Mouse (Mus musculus) hindbrain, embryonic 16.5 days (tissue): ENCODE data around the gene Mgrn1. TPM values are rescaled to one million over a fixed set of nuclear protein-coding genes. Genes with fewer than 3 reads are reported as not detected.

Experiments
- ATAC-seq: fragments of 200-750 bp; cut with Nextera tagmentation; 2 replicates; pipeline ENCODE4 v1.8.0; 2017; ENCODE audit warnings: moderate TSS enrichment, moderate library complexity
- H3K27ac ChIP-seq: fragments of 300-500 bp; sonication (generic); 2 replicates; pipeline ENCODE4 v1.5.1; 2014; ENCODE audit warnings: low read depth, mild to moderate bottlenecking, control low read depth, low read length, moderate library complexity
- H3K27me3 ChIP-seq: fragments of 300-500 bp; sonication (generic); replicated peaks from 2 replicates; pipeline ENCODE4 v1.6.1; 2014; ENCODE audit warnings: low read length; ENCODE audit not compliant: control insufficient read depth, insufficient read depth
- H3K36me3 ChIP-seq: fragments of 300-500 bp; sonication (generic); 2 replicates; pipeline ENCODE4 v1.6.1; 2014; ENCODE audit warnings: mild to moderate bottlenecking, low read length, moderate library complexity, mixed read lengths; ENCODE audit not compliant: control insufficient read depth, insufficient read depth
- H3K4me1 ChIP-seq: fragments of 300-500 bp; sonication (generic); 2 replicates; pipeline ENCODE4 v1.6.1; 2014; ENCODE audit warnings: low read depth, low read length; ENCODE audit not compliant: control insufficient read depth, insufficient read depth
- H3K4me2 ChIP-seq: fragments of 300-500 bp; sonication (generic); 2 replicates; pipeline ENCODE4 v1.6.1; 2014; ENCODE audit warnings: mild to moderate bottlenecking, low read length, control low read depth, moderate library complexity
- H3K4me3 ChIP-seq: fragments of 300-500 bp; sonication (generic); 2 replicates; pipeline ENCODE4 v1.5.1; 2014; ENCODE audit warnings: mild to moderate bottlenecking, low read length, control low read depth, moderate library complexity
- H3K9ac ChIP-seq: fragments of 300-500 bp; sonication (generic); 2 replicates; pipeline ENCODE4 v1.6.1; 2014; ENCODE audit warnings: low read depth, mild to moderate bottlenecking, control low read depth, low read length, moderate library complexity
- H3K9me3 ChIP-seq: fragments of 300-500 bp; sonication (generic); 2 replicates; pipeline ENCODE4 v1.6.1; 2014; ENCODE audit warnings: mild to moderate bottlenecking, low read length, moderate library complexity; ENCODE audit not compliant: control insufficient read depth
- WGBS: fragments of 180-500 bp; shearing (Covaris S2); extraction: QIAGEN DNeasy Blood & Tissue Kit; methylation state at CpG from one replicate; pipeline ENCODE4 v1.1.7; 2014; 5-methylcytosine and 5-hydroxymethylcytosine counted together
- polyA plus RNA-seq: library from polyadenylated mRNA; unstranded; fragments of >200 nt; fragmentation: Nextera tagmentation; extraction: Ambion mirVana; gene quantifications from 2 replicates; pipeline ENCODE4 v1.2.1, GENCODE M21; 2015

The Mgrn1 gene
- polyA plus RNA-seq, 1 experiment from 2014 or later, result 133 TPM

- H3K4me1 ChIP-seq, result no peaks in the 10 kb centered on the region
- peaks cover 32% of the 10 kb centered on the region for H3K36me3 ChIP-seq
Measured at GRCm38 (mm10) chr16:4912074-4912648, 26.1 kb downstream of the Mgrn1 start.

DNA sequence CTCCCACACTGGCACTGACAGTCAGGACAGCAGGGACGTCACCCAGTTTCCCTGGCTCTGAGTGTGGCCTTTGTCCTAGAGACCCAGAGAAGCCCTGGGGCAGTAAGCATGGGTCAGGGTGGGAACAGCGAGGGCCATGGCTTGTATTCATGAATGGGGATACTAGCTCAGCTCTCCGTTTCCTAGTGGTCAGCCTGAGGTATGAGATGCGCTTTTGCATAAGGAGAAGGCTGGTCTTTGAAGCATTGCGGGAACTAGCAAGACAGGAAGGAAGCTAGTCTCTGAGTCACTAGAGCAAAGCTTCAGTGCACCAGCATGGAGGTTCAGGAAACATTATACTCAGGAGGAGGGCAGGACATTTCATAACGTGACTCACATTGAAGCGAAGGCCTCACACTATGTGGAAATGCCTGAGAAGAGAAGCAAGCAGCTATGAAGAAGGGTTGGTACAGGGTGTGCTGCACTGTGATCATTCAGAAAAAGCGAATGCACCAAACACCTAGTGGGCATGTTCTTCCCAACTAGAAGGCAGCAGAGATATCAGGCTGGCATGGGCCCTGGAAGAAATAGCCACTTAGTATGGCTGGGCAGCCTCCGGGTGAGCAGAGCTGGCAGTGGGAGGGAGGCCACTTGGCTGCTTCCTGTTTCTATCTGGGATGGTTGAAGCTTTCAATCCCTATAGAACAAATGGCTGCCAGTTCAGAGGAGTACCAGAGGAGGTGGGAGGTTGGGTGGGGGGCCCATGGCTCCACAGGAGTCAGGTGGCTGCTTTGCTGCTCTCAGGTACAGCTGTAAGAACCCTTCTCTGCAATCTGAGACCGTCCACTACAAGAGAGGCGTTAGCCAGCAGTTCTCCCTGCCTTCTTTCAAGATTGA lies 27.1 kb downstream of the Mgrn1 start:
- Histone ChIP-seq H3K9ac (no peak overlapping the region), H3K27ac (peak overlapping the region; percentile 19; the same call in 1 of the 2 replicates), H3K4me2 (no peak overlapping the region), H3K27me3 (no peaks in the 10 kb centered on the region), H3K4me1 (no peaks in the 10 kb centered on the region), H3K36me3 (peaks cover 32% of the 10 kb centered on the region), H3K9me3 (no peaks in the 10 kb centered on the region), H3K4me3 (no peak overlapping the region)
- ATAC-seq, result no peak; the same call in none of the 2 replicates
- 78% methylated on average over 11 of the region's 11 CpGs for WGBS

More at GRCm38 (mm10) chr16:4912074-4912648, 26.1 kb downstream of the Mgrn1 start:
- WGBS, result 74% methylated on average over 10 of the region's 10 CpGs
- Histone ChIP-seq H3K9me3 (no peaks in the 10 kb centered on the region), H3K27me3 (no peaks in the 10 kb centered on the region), H3K4me2 (no peak overlapping the region), H3K4me3 (no peak overlapping the region), H3K27ac (no peak overlapping the region), H3K9ac (no peak overlapping the region)
- no peak for ATAC-seq

GRCm38 (mm10) chr16:4913783-4914735 lies 28.0 kb downstream of the Mgrn1 start:
- peaks cover 32% of the 10 kb centered on the region for H3K36me3 ChIP-seq
- 37% methylated on average over 12 of the region's 12 CpGs for WGBS
- H3K4me2 ChIP-seq, result no peak overlapping the region
- H3K9ac ChIP-seq, result no peak overlapping the region
- H3K4me1 ChIP-seq, result no peaks in the 10 kb centered on the region
- no peaks in the 10 kb centered on the region for H3K9me3 ChIP-seq
- no peak overlapping the region; the same call in 1 of the 2 replicates for H3K27ac ChIP-seq
- H3K4me3 ChIP-seq, result no peak overlapping the region
- ATAC-seq, result peak; percentile 63
- H3K27me3 ChIP-seq, result no peaks in the 10 kb centered on the region

- Histone ChIP-seq H3K9ac (no peak overlapping the region), H3K4me3 (no peak overlapping the region), H3K27me3 (no peaks in the 10 kb centered on the region), H3K9me3 (no peaks in the 10 kb centered on the region), H3K36me3 (peaks cover 33% of the 10 kb centered on the region), H3K4me1 (no peaks in the 10 kb centered on the region), H3K4me2 (no peak overlapping the region), H3K27ac (no peak overlapping the region)
- no peak for ATAC-seq
- WGBS, result 92% methylated on average over 3 of the region's 3 CpGs
Measured at GRCm38 (mm10) chr16:4915931-4916330, 29.9 kb downstream of the Mgrn1 start.

DNA sequence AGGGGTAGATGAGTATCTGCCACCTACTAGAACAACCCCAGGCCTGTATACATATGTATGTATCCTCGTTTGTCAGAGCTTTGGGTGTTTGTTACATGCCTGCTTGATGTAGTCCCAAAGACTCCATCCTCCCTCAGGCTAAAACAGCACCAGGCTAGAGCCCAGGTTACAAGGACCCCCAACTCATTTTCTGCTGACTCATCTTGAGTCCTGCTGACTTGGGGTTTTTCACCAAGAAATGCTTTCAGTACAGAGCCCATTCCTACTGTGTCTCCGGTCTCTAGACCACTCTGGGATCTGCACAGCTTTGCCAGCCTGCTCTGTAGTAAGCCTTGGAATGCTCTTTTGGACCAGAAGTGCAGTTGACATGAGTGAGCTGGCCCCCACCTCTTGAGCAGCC lies 30.6 kb downstream of the Mgrn1 start:
- H3K36me3 ChIP-seq, result peaks cover 29% of the 10 kb centered on the region
- H3K27me3 ChIP-seq, result no peaks in the 10 kb centered on the region
- H3K4me1 ChIP-seq, result no peaks in the 10 kb centered on the region
- 93% methylated on average over 2 of the region's 2 CpGs for WGBS
- no peak for ATAC-seq
- H3K9ac ChIP-seq, result no peak overlapping the region
- H3K4me2 ChIP-seq, result no peak overlapping the region
- no peak overlapping the region for H3K27ac ChIP-seq
- no peaks in the 10 kb centered on the region for H3K9me3 ChIP-seq
- H3K4me3 ChIP-seq, result no peak overlapping the region

DNA sequence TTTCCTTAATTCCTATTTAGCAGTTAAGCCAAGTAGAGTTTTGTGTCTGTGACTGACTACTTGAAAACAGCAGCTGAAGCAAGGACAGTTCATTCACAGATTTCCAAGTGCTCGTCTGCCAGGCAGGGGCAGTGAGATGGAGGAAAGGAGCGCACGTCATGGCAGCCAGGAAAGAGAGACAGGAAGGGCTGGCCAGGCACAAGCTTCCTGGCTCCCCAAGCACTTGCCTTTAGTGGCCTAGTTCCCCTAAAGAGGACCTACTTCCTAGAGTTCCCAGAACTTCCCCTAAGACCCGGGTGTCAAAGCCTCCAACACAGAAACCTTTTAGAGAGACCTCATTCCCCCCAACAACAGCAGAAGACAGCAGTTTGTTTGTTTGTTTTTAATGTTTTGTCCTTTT lies 34.5 kb downstream of the Mgrn1 start:
- Histone ChIP-seq H3K9me3 (no peaks in the 10 kb centered on the region), H3K27me3 (no peaks in the 10 kb centered on the region), H3K27ac (no peak overlapping the region), H3K4me3 (no peak overlapping the region), H3K4me1 (no peaks in the 10 kb centered on the region), H3K4me2 (no peak overlapping the region), H3K36me3 (peaks cover 50% of the 10 kb centered on the region), H3K9ac (no peak overlapping the region)
- WGBS, result 94% methylated on average over 4 of the region's 4 CpGs
- ATAC-seq, result no peak

DNA sequence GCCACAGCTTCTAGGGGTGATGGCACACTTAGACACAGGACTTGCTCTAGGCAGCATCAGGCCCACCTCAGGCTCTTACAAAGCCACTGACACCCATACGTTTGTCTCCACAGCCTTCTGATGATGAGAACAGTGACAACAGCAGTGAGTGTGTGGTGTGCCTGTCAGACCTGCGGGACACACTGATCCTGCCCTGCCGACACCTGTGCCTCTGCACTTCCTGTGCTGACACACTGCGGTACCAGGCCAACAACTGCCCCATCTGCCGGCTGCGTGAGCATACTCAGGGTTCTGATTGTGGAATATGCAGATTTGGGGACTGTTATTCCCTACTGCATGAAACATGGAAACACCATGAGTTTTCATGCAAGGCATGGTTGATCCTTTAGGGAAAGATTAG lies 36.4 kb downstream of the Mgrn1 start:
- Histone ChIP-seq H3K4me3 (no peak overlapping the region), H3K9ac (no peak overlapping the region), H3K9me3 (no peaks in the 10 kb centered on the region), H3K4me1 (no peaks in the 10 kb centered on the region), H3K36me3 (peaks cover 43% of the 10 kb centered on the region), H3K4me2 (no peak overlapping the region), H3K27me3 (no peaks in the 10 kb centered on the region), H3K27ac (no peak overlapping the region)
- no peak for ATAC-seq
- WGBS, result 98% methylated on average over 6 of the region's 6 CpGs

DNA sequence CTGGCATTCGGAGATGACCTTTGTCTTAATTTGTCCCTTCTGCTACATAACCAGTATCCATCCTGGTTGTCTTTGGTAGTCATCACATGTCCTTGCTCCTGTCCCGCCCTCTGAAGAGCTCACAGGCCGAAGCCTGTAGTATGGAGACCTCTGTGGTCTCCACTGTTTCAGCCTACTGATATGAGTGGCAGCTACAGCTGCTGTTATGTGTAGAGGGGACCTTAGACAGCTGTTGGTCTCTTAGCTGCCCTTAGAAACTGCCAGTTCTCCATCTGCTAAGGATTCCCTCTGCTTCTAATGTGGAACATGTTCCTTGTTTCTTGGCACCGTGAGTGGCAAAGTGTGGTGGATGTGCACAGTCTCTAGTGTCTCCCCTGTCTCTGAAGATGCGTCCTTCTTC lies 37.9 kb downstream of the Mgrn1 start:
- Histone ChIP-seq H3K36me3 (peaks cover 50% of the 10 kb centered on the region), H3K4me1 (no peaks in the 10 kb centered on the region), H3K9ac (no peak overlapping the region), H3K9me3 (no peaks in the 10 kb centered on the region), H3K27ac (no peak overlapping the region), H3K4me2 (no peak overlapping the region), H3K27me3 (no peaks in the 10 kb centered on the region), H3K4me3 (no peak overlapping the region)
- WGBS, result 92% methylated on average over 5 of the region's 5 CpGs
- no peak for ATAC-seq

DNA sequence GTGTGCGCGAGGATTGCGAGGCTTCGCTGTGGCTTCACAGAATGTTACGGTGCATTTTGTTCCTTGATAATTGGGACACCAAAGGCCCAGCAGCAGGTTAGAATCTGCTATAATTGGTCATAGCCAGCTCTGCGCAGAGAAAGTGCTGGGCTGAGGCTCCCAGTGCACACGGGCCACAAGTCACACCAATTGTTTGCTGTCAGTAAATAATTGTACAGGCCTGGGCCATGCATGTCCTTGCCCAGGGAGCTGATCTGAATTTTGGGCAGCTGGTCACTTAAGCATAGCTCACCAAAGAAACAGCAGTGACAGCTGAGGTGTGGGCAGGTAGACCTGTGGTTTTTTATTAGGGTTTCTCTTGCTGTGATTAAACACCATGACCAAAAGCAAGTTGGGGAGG lies 41.9 kb downstream of the Mgrn1 start:
- Histone ChIP-seq H3K4me3 (no peak overlapping the region), H3K4me1 (no peaks in the 10 kb centered on the region), H3K9ac (no peak overlapping the region), H3K27me3 (no peaks in the 10 kb centered on the region), H3K27ac (no peak overlapping the region), H3K36me3 (peaks cover 50% of the 10 kb centered on the region), H3K9me3 (no peaks in the 10 kb centered on the region), H3K4me2 (no peak overlapping the region)
- 97% methylated on average over 7 of the region's 7 CpGs for WGBS
- ATAC-seq, result no peak
